Mouse (Mus musculus): ENCODE measurements around the gene Qrich2. TPM values are rescaled to one million over a fixed set of nuclear protein-coding genes. Genes with fewer than 3 reads are reported as not detected.
A peak's percentile ranks its signal among the peaks of the same experiment; 100 is the strongest.

Qrich2 gene
- total and polyA plus RNA-seq, 2 experiments from 2014 or later = 0.23 TPM; not detected in 1

DNA sequence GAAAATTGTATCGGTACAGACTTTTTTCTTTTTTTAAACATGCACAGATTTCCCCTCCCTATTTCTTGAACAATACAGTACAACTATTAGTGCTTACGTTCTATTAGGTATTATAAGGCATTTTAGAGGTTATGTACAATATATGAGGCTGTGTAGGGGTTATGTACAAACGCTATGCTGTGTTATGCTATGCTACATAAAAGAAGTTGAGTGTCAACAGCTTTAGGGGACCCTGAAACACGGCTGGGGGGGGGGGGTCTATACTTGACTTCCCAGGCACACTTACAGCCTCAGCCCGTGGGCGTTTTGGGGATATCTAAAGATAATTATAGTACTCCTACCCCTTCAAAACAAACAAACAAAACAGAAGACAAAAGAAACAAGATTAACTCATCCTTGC is 33.9 kb downstream of the Qrich2 start:
- Histone ChIP-seq H3K9ac (replicated peaks; ENCODE audit: low read depth, low read length) (no peak overlapping the region), H3K27me3 (ENCODE audit: control insufficient read depth, insufficient read depth, low read length) (no peaks in the 10 kb centered on the region), H3K9me3 (replicated peaks; ENCODE audit: control insufficient read depth, low read length) (no peaks in the 10 kb centered on the region), H3K27ac (ENCODE audit: low read depth) (no peak overlapping the region), H3K4me1 (ENCODE audit: control insufficient read depth, insufficient read depth) (peaks cover 29% of the 10 kb centered on the region), H3K4me2 (ENCODE audit: low read depth, low read length) (no peak overlapping the region), H3K4me3 (ENCODE audit: low read depth, low read length) (no peak overlapping the region), H3K36me3 (replicated peaks; ENCODE audit: control insufficient read depth, insufficient read depth, low read length) (0 out of 2 replicates have a peak, but pooled peaks cover 7% of the 10 kb centered on the region)
- TF ChIP-seq EP300 (IDR thresholded peaks at IDR 0.05; ENCODE audit: low read depth) = no peak
- no peak for TF ChIP-seq CTCF (IDR thresholded peaks at IDR 0.05; ENCODE audit: low read depth)
- ATAC-seq (ENCODE audit: insufficient read depth, low read depth) (no peak), DNase-seq (ENCODE audit: low spot score) (no peak)
- WGBS = 53% methylated on average over 6 of the region's 6 CpGs

DNA sequence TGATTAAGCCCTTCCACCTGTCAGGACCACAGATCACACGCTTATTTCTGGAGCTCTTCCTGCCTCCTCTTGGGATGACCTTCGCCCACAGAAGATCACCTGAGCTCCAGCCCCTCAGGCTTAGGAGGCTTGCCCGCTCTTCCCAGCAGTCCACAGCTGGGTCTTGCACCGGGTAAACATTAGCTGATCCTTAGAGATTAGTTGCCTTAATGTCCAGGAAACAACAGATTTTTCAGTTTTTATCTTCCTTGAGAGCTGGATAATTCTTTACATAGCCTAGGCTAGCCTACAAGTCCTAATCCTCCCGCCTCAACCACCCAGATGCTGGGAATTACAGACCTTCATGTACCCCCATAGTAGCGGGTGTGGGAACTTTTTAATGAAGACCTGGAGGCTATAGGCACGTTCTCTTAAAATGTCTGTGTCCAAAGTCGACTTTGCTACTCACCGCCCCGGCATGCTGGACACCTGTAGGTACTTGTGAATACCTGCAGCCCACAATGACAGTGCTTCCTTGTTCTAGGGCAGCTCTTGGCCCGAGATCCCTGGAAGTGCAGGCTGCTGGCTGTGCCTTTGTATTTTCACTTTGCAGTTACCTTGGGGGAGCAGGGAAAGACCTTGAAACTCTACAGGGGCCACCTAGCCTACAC is 34.5 kb downstream of the Qrich2 start:
- H3K4me2 ChIP-seq (ENCODE audit: low read depth, low read length) = peak overlapping the region; percentile 7; the same call in 1 of the 2 replicates
- no peak overlapping the region for H3K9ac ChIP-seq (replicated peaks; ENCODE audit: low read depth, low read length)
- ATAC-seq (ENCODE audit: insufficient read depth, low read depth) (no peak), DNase-seq (ENCODE audit: low spot score) (no peak)
- peaks cover 23% of the 10 kb centered on the region for H3K4me1 ChIP-seq (ENCODE audit: control insufficient read depth, insufficient read depth)
- WGBS = 52% methylated on average over 11 of the region's 11 CpGs
- no peaks in the 10 kb centered on the region for H3K27me3 ChIP-seq (ENCODE audit: control insufficient read depth, insufficient read depth, low read length)
- no peak overlapping the region for H3K4me3 ChIP-seq (ENCODE audit: low read depth, low read length)
- 0 out of 2 replicates have a peak, but pooled peaks cover 6% of the 10 kb centered on the region for H3K36me3 ChIP-seq (replicated peaks; ENCODE audit: control insufficient read depth, insufficient read depth, low read length)
- TF ChIP-seq EP300 (IDR thresholded peaks at IDR 0.05; ENCODE audit: low read depth) (no peak), CTCF (IDR thresholded peaks at IDR 0.05; ENCODE audit: low read depth) (no peak)
- no peak overlapping the region for H3K27ac ChIP-seq (ENCODE audit: low read depth)
- no peaks in the 10 kb centered on the region for H3K9me3 ChIP-seq (replicated peaks; ENCODE audit: control insufficient read depth, low read length)

DNA sequence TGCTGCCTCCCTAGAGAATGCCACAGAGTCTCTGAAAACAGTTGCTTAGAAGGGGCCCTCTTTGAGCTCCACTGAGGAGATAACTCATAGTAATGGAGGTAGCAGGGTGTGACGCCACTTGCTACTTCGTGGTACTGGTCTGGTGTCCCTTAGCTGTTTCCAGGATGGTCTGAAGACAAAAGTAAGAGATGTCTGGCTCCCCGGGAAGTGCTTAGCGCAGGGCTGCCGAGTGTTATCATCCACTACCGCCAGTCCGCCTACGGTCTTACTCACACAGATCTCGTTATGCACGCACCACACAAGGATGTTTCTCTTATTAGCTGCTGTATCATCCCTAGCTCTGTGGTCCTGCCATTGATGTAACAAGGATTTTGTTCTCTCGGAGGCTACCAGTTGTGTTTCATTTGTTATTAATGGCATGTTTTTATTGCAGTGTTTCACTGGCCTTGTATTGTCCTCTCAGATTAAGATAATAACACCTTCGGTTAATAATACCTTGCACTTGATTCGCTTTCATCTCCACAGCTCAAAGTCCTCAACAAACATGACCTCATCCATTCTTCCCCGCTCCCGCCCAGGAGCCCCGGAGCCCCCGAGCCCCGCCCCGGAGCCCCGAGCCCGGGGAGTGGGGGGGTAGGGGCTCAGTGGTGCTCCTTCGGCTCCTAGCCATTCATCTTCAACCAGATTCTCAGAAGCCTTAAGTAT is 35.2 kb downstream of the Qrich2 start:
- no peaks in the 10 kb centered on the region for H3K36me3 ChIP-seq (replicated peaks; ENCODE audit: control insufficient read depth, insufficient read depth, low read length)
- no peak overlapping the region for H3K9ac ChIP-seq (replicated peaks; ENCODE audit: low read depth, low read length)
- no peak overlapping the region for H3K27ac ChIP-seq (ENCODE audit: low read depth)
- TF ChIP-seq EP300 (IDR thresholded peaks at IDR 0.05; ENCODE audit: low read depth) (no peak), CTCF (IDR thresholded peaks at IDR 0.05; ENCODE audit: low read depth) (no peak)
- H3K4me2 ChIP-seq (ENCODE audit: low read depth, low read length) = peak overlapping the region; percentile 7; the same call in 1 of the 2 replicates
- no peaks in the 10 kb centered on the region for H3K9me3 ChIP-seq (replicated peaks; ENCODE audit: control insufficient read depth, low read length)
- no peak overlapping the region for H3K4me3 ChIP-seq (ENCODE audit: low read depth, low read length)
- H3K27me3 ChIP-seq (ENCODE audit: control insufficient read depth, insufficient read depth, low read length) = no peaks in the 10 kb centered on the region
- 18% methylated on average over 22 of the region's 22 CpGs for WGBS
- peaks cover 18% of the 10 kb centered on the region for H3K4me1 ChIP-seq (ENCODE audit: control insufficient read depth, insufficient read depth)
- DNase-seq (ENCODE audit: low spot score) (no peak), ATAC-seq (ENCODE audit: insufficient read depth, low read depth) (no peak)

DNA sequence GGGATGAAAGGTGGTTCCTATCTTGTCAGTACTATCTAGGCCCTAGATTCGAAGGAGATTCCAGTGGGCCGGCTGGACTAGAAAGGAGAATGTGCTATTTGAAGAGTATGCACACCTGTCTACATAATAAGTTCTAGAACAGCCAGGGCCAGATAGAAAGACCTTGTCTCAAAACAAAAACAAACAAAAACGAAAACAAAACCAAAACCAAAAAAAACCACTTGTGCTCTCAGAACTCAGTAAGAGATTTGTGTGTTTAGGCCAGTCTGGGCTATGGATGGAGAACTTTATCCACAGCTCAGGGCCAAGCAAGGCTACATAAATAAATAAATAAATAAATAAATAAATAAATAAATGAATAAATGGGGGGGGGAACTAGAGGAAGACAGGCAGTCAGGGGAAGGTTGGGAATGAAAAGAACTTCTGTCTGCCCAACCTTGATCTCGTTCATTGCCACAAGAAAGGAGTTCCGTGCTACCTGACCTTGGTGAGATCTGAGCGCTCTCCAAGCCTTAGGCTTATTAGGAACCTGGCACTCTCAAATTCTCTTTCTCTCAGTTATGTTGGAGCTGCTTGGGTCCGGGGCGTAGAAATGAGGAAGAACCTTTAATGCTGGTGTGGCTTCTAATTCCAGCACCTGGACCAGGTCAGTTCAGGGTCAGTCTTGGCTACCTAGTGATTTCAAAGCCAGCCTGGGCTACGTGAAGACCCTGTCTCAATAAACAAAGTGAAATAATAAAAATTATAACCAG is 36.0 kb downstream of the Qrich2 start:
- ATAC-seq (ENCODE audit: insufficient read depth, low read depth) (no peak), DNase-seq (ENCODE audit: low spot score) (no peak)
- no peak for TF ChIP-seq EP300 (IDR thresholded peaks at IDR 0.05; ENCODE audit: low read depth)
- TF ChIP-seq CTCF (IDR thresholded peaks at IDR 0.05; ENCODE audit: low read depth) = no peak
- 80% methylated on average over 9 of the region's 9 CpGs for WGBS
- Histone ChIP-seq H3K9ac (replicated peaks; ENCODE audit: low read depth, low read length) (no peak overlapping the region), H3K4me1 (ENCODE audit: control insufficient read depth, insufficient read depth) (peaks cover 10% of the 10 kb centered on the region), H3K36me3 (replicated peaks; ENCODE audit: control insufficient read depth, insufficient read depth, low read length) (no peaks in the 10 kb centered on the region), H3K9me3 (replicated peaks; ENCODE audit: control insufficient read depth, low read length) (no peaks in the 10 kb centered on the region), H3K4me2 (ENCODE audit: low read depth, low read length) (no peak overlapping the region), H3K27ac (ENCODE audit: low read depth) (no peak overlapping the region), H3K4me3 (ENCODE audit: low read depth, low read length) (no peak overlapping the region), H3K27me3 (ENCODE audit: control insufficient read depth, insufficient read depth, low read length) (no peaks in the 10 kb centered on the region)

DNA sequence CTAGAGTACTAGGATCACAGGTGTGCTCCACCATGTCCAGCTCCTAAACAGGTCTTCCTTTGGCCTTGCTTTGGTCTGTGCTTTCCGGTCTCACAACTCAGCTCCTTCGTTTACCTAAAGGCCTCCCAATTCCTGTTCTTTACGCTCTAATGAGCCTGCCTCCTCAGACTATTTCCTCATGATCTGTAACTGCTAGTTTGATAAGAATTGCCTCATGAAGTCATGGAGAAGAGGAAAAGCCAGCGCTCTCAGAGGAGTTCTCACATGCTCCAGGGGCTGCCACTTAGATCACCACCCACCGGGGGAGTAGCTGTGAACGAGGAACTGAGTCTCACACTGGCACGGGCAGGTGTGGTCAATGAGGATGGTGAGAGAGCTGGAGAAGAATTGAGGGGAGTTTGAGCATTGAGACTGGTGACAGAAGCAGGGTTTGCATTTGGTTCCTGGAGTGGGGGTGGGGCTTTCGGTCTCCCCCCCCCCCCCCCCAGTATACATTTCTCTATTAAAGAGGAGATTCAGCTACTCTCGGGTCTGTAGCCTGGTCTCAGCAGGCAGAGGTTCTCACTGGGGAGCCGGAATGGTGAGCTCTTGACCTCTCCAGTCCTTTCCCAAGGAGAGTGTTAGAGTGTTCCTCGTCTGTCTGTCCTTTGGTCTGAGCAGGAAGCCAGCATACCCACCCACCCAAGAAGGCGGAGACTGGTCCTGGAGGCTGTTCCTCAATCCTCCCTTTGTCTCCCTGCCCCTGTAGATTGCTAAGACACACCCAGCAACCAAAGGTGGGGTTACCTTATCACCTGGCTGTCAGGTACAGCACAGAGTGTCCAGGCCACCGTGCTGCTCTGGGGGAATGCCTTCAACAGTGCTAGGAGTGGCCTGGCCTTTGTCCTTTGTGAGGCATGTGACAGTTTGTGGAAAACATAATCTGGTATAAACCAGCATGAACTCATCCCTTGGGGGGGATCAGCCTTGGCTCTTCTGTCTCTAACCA is 36.9 kb downstream of the Qrich2 start:
- H3K4me1 ChIP-seq (ENCODE audit: control insufficient read depth, insufficient read depth) = peaks cover 10% of the 10 kb centered on the region
- ATAC-seq (ENCODE audit: insufficient read depth, low read depth) (no peak), DNase-seq (ENCODE audit: low spot score) (no peak)
- no peak overlapping the region for H3K9ac ChIP-seq (replicated peaks; ENCODE audit: low read depth, low read length)
- H3K9me3 ChIP-seq (replicated peaks; ENCODE audit: control insufficient read depth, low read length) = no peaks in the 10 kb centered on the region
- H3K27ac ChIP-seq (ENCODE audit: low read depth) = no peak overlapping the region
- no peaks in the 10 kb centered on the region for H3K36me3 ChIP-seq (replicated peaks; ENCODE audit: control insufficient read depth, insufficient read depth, low read length)
- H3K4me3 ChIP-seq (ENCODE audit: low read depth, low read length) = no peak overlapping the region
- TF ChIP-seq CTCF (IDR thresholded peaks at IDR 0.05; ENCODE audit: low read depth) (no peak), EP300 (IDR thresholded peaks at IDR 0.05; ENCODE audit: low read depth) (no peak)
- H3K4me2 ChIP-seq (ENCODE audit: low read depth, low read length) = no peak overlapping the region
- 37% methylated on average over 13 of the region's 13 CpGs for WGBS
- no peaks in the 10 kb centered on the region for H3K27me3 ChIP-seq (ENCODE audit: control insufficient read depth, insufficient read depth, low read length)
